Mouse (Mus musculus) embryo, embryonic 10 days (tissue): Measurements from ENCODE around the gene Dnal4.

Experiments
- DNase-seq: peaks from one replicate; pipeline ENCODE4 v3.0.0-alpha.2; 2015; ENCODE audit warnings: low spot score

The Dnal4 gene

DNA sequence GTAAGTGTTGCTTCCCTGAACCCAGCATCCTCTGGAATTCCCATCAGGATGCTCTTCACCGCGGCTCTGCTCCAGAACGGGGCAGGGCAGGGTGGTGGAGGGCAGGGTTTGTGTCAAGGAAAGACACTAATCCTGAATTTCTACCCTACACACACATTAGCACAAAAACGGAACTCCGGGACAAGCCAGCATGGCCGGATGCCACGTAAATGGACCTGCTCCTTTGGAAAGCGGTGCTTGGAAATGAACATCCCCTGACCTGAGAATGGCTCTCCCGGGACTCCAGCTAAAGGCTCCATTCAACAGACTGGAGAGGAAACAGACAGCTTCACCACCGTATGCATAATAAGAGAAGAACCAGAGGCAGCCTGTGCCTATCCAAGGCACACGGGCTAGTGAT is 23.1 kb upstream of the Dnal4 start:
- no peak for DNase-seq

DNA sequence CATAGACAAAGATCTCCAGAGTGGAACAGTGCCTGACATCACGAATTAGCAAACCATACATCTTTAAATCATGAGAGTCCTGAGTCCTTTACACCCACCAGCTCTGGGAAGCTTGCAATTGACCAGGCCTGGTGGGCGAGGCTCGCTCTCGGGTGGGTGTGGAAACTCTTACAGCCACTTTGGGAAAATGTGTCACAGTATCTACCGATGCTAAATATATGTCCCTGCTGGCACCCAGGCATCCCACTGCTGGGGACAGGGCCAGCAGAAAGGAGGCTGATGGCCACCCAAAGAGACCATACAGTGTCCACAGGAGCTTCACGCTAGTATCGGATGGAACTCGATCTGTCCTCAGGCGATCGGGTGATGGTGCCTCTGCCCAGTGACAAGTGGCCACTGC is 20.9 kb upstream of the Dnal4 start:
- no peak for DNase-seq

DNA sequence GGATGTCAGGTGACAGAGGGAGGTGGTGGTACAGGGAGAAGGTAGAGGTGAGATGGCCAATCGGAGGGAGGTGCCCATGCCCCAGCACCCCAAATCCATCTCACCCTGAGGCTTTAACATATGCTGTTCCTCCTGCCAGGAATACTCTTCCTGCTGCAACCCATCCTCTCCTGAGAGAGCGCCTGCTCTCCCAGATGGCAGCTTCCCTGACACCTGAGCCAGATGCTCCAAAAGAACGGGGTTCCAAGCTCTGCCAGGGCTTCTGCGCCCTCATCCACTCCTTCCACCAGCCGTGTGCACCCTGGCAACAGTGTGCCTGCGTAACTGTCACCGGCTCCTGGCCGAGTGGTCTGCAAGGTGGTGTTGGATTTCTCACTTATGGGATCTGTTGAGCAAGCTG is 20.0 kb upstream of the Dnal4 start:
- DNase-seq = no peak

DNA sequence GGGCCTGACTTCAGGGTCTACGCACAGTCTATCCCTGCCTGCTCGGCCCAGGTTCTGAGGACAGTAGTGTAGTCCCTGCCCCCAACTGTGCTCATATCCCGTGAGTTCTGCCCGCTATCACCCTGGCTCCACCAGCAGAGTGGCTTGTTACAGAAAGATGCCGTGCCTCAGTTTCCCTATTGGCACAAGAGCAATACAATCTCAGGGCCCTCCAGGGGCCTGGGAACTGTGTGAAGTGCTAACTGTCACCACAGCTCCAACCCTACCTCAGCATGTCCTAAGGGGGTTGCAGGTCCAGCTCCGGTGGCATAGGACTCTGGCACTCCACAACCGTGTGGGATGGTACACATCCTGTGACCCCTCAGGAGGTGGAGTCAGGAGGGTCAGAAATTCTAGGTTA is 19.4 kb upstream of the Dnal4 start:
- no peak for DNase-seq

DNA sequence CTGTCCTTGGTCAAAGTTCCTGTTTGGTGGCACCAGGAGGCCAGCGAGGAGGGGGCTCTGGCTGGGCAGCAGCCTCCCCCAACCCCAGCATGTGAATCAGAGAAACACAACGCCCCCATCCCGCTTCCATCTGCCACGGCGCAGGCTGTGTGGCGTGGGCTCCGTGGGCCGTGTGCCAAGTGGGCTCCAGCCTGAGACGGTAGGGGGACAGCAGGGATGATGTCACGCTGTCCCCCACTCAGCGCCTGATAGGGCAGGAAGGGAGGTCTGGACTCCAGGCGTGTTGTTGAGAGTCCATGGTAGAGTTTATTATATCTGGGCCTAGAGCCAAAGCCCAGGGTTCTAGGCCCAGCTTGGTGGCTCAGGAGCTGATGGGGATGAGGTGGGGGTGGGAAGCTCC is 18.6 kb upstream of the Dnal4 start:
- no peak for DNase-seq

DNA sequence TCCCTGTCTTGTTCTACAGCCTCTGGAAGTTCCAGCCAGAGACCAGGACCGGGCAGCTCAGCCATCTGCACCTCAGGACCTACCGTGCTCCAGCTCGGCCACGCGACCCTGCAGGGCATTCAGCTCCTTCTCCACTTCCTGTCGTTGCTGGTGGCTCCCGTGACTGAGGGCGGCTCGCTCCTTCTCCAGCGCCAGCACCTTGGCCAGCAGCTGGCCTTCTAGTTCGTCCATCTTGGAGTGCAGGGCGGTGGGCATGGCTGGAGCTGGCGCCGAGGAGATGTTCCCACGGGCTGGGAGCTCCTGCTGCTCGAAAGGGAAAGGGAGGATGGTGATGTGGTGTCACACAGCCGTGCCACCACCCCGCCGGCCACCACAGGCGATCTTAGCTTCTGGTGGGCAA is 16.5 kb upstream of the Dnal4 start:
- DNase-seq = peak; percentile 60

DNA sequence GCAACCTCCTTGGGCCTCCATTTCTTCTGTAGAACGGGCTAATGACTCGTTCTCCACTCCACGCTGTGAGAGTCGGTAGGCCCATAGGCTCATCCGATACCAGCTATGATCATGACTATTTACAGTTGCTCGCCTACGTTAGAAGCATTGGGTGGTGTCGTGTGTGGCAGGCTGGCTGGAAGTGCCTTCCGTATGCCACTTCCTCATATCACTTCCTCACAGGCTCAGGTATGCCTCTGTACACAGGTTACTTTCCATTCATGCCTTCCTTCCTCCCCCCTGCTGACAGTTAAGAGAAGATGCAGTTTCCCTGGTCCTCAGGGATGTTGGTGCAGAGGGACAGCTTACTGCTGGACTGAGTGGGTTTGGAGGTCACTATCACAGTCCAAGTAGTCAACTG is 15.4 kb upstream of the Dnal4 start:
- DNase-seq = no peak

DNA sequence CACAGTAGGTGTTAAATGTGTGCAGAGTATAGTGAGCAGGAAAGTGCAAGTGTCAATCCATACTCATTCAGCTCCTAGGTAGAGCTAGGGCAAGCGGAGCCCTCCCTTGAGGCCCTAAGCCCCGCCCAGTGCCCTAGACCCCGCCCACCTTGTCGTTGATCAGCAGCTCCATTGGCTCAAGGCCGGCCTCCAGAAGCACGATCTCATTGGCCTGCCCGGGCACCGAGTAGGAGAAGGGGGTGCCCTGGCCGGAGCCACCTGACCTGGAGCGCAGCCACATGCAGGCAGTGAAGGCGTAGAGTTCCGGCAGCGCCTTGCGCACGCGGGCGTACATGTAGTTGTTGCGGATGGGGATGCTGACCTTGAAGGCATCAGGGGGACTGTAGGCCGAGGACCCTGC is 14.8 kb upstream of the Dnal4 start:
- DNase-seq = peak; percentile 66

DNA sequence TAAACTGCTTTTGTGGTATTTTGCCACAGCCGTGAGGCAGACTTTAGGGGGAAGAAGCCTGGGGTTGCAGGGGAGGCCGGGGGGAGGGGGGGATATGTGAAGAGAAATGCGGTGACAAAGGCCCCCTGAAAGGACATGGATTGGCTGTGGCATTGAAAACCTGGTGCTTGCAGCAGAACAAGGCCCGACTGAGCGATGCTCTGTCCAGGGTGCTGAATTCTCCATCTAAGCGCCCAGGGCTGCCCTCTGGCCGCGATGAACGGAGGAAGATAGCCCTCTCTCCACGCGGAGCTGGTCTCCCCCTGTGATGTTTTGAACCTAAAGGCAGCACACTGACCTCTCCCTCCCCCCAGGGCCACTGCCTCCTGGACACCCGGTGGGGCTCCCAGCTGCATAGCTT is 13.9 kb upstream of the Dnal4 start:
- peak; percentile 86 for DNase-seq

DNA sequence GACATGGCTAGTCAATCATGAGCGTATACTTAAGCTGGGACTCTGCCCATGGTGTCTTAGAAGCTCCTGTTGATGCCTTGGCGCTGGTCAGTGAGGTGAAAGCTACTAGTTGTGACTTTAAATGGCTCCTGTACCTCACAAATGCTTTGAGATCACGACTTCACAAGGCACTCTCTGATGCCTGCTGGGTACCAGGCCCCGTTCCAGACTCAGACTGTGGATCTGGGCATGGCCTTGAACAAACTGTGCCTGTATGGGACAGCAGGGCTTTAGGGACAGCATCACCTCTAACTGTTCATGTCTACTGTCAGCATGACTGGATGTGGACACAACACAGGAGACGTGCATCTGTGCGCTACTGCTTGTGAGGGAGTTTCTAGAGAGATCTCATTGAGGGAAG is 13.3 kb upstream of the Dnal4 start:
- no peak for DNase-seq

DNA sequence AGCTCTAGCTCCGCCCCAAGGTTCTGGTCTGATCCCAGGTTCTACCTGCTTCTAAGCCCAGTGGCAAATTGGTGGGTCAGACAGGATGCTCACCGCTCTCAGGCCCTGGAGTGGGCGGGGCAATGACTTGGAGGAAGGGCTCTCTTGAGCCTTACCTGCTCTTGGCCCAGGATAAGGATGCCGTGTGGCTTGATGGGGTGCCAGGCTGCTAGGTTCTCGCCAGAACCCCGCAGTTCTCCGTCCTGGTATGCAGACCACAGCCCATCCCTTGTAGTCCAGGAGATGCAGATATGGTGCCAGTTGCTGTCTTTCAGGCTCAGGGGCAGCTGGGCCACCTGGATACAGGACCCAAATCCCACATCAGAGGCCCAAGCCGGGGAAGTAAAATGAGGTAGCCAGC is 12.5 kb upstream of the Dnal4 start:
- no peak for DNase-seq

DNA sequence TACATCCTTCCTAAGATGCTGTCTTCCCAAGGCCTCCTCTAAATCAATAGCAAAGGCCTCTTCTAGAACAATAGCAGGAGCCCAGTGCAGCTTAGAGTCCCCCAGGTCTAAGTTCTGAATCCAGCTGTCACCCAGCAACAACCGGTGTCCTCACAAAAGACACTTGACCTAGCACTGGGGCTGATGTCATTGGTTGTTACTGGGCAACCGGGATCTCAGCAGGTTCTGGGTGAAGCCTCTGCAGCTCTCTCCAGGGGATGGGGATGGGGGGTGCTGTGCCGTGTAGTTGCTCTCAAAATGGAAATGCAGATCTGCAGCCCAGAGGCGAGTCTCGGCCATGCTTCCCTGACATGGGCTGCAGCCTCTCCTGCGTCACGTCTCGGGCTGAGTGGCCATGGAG is 10.2 kb upstream of the Dnal4 start:
- no peak for DNase-seq

DNA sequence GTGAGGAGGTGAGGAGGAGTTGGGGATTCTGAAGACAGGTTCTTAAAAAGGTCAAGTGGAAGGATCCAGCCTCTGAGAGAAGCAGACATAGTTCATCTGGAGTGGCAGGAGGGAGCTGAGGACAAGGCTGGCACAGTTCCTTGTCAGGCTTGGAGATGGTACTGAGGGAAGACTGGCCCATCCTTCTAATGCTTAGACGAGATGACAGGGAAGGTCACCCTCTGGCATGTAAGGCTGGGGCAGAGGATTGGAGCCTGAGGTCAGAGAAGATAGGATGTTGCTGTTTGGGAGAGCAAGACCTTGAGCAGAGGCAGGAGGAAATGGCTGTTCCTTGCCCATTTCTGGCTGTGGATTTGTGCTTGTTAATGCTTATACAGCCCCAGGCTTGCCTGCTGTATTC is 7.4 kb upstream of the Dnal4 start:
- DNase-seq = no peak

DNA sequence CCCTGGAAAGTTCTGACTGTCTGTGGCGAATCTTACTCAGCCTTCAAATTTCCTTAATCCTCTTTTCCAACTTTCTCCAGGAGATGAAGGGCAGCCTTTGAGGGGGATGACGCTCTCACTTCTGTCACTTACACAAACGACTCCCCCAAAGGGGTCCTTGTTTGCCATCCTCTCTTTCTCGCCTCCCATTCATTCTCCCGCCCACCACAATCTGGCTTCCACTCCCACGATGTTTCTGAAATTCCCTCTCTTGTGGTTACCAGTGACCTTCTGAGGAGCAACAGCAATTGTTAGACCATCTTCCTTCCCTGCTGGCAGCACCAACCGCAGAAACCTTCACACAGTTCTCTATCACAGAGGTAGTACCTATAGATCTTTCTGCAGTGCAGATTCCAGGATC is 2.0 kb downstream of the Dnal4 start:
- DNase-seq = no peak

DNA sequence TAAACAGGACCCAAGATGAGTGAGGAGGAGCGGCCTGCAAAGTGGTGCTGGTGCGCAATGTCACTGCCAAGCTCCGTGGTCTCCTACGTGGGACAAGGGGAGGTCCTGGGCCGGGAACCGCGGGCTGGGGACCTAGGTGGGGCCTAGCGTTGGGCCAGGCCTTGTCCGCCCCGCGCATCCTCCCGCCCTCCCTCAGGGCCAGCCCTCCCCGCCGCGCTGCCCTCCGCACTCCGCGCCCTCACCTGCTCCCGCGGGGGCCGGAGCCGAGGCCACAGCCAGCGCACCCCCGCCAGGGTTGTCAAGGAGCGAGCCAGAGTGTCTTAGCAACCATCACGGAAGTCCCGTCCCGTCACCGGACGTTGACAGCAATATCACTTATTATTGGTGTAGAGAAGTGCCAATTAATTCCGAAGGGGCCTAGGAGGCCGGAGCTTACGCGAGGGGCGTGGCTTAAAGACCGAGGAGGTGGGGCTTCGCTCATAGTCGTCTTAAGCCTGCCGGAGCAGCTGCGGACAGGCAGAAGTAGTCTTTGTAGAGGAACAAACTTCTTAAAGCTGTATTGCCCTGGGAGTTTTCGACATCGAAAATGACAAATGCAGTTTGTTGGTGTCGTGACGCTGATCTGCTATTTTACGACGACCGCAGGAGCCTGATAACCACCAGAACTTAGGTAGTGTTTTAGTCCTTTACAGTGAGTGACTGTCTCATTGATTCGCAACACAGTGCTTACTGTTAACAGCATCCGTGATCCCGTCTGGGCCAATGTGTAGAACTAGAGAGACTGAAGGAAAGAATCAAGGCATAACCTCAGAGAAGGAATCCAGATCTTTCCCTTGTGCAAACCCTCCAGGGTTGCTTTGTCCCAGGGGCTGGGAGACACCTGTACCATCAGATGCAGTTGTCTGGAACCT is 3.3 kb downstream of the Dnal4 start:
- DNase-seq = peak; percentile 98

DNA sequence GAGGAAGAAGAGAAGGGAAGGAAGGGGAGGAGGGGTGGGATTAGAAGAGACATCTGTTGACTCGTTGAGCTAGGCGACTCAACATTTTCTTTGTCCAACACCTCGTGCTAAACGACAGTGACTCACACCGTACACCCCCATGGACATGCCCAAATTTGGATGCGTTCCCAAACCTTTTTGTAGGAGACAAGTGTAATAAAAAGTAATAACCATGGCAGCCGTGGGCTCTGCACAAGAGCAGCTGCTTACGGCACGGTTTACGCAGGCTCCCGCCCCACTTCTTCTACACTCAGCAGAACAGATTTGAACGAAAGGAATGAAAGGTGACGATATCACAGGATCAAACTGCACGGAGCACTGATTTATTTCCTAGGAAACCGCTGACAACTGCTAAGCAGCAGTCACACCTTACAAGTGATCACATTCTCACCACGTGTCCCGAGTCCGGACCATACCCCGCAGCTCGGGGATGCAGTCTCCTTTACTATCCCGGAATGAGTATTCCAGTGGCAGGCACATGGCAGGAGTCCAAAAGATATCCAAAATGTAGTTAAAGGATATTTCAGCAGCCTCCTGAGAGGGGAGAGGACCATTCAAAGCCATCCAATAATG is 6.9 kb downstream of the Dnal4 start:
- no peak for DNase-seq

DNA sequence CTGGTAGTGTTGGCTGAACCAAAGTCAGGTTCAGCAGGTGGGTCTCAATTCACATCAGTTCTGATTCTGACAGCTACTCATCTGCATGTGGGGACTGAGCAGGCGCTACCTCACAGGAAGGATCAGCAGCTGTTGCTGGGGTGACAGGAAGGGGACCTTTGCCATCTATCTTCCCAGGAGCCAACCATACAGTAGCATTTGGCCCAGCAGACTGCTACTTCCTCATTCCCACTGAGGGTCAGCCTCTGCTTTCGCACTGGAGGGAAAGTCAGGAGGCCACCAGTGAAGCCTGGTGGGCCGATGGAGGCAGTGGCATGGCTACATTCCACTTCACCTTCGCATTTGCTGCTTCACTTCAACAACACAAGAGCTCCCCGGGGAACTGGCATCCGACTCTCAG is 9.3 kb downstream of the Dnal4 start:
- DNase-seq = no peak

DNA sequence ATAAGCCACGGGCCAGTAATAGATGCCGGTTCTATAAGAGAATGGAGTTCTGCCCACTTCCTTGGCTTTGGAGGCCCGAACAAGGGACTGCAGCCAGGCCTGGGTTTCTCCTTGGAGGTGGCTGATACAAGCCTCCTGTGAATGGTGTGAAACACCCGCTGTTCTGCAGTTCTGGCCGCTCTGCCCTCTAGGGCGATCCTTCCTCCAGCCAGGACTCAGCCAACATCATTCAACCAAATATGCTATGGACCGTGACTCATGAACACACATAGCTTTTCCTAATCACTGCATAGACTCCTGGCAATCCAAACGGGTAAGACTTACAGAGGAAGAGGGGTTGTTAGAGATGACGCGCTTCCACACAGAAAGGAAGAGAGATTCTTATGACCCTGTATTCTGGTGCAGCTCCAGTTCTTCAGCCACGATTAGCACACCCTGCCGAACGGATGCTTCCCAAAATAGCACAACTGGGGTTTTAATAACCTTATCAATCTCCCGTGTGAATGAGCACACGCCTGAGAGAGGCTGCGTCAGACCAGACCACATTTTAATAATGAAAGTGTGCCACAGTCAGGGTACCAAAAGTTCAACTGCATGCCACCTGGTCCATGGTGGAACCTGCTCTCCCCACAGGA is 10.2 kb downstream of the Dnal4 start:
- no peak for DNase-seq

DNA sequence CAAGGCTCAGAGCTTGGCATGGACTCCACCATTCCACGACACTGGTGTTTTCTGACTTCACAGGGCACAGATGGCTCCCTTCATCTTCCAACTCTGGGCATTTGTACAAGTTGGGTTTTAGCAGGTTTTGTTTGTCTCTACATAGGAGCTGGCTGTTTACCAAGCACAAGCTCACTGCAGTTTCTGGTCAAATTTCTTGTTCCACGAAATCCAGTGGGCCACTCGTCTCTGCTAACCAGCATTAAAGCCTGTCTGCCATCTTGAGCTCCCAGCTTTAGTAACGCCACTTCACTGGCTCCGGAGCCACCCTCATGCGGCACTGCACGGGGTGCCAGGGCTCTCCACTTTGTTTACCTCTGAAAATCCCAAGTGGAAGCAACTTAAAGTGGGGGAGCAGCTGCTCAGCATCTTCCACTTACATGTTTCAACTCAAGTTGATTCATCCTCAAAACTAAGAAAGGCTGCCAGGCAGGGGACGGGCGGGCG is 11.0 kb downstream of the Dnal4 start:
- no peak for DNase-seq

DNA sequence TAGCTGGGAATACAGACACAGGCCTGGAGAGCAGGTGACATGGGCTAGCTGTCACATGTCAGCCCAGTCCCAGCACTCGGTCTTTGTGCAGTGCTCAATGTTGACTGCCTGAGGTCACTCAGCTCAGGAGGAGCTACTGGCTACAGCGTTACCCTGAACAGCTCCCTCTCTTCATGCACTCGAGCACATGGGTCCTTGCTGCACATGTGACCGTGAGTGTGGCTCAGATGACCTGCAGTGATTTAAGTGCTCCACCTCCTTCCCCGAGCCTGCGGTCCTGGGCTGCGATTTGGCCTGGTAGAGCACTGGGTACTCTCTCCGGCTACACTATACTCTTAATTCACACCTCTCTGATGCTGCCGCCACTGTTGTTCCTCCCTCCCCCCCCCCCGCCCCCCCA is 11.5 kb downstream of the Dnal4 start:
- DNase-seq = no peak

DNA sequence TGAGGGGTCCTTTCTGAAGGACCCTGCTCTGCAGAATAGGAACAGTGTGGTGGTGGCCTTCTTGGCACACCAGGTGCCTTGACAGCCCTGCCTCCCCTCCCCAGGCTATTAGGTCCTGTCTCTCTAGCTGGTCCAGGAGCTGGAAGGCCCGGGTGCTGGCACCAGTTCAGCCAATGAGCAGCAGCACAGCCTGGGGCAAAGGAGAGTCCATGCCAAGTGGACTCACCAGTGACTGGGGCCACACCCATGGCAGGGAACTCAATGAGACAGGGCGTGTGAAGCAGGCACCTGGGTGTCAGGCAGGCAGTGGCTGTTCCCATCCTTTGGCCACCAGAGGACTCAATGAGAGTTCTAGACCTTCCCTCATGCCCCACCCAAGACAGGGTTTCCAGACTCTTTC is 12.3 kb downstream of the Dnal4 start:
- DNase-seq = no peak

DNA sequence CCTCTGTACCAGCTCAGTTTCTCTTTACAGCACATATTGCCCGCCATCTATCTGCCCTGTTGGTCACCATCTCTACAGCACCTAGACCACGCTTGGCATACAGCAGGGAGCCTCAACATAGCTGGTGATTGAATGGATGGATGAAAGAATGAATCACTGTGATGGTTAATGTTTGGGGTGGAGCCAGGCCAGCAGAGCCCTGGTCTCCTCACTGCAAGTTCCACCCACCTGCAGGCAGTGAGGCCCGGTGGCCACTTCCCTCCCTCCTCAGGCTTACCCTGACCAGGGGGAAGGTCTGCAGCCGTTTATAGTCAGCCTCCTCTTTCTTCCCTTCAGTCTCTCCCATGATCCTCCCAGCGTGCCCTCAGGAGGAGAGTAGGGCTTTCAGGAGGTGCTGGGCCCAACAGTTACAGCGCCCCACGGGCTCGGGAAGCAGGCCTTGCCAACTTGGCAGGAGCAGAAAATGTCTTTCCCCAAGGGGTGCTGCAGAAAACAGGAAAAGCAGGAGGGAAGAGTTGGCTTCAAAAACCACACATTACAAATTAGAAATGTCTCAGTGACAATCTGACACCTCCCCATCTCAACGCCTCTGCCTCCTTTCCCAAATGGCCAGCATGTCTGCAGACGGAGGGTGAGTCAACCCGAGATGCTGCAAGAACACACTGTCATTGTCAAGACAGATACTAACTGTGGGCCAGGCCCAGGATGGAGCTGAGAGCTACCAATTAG is 12.9 kb downstream of the Dnal4 start:
- no peak for DNase-seq
